Mouse (Mus musculus) lung, postnatal 0 days (tissue): Measurements from ENCODE around the gene Mdk.

ENCODE experiments used
- CTCF ChIP-seq: IDR thresholded peaks from 2 replicates; pipeline ENCODE4 v1.5.1; 2016; ENCODE audit warnings: antibody characterized with exemption, mild to moderate bottlenecking
- EP300 ChIP-seq: IDR thresholded peaks from 2 replicates; pipeline ENCODE4 v1.6.1; 2016; ENCODE audit warnings: antibody characterized with exemption, mild to moderate bottlenecking, control low read depth

GRCm38 (mm10) chr2:91946836-91947235, 14.7 kb upstream of the Mdk start:
- TF ChIP-seq CTCF (no peak), EP300 (no peak)
